Mouse (Mus musculus) bone marrow, adult 2 months (tissue): ENCODE measurements around the gene Sun2.

Experiments used
- CTCF ChIP-seq: fragments of 200-500 bp; IDR thresholded peaks from 2 replicates; pipeline ENCODE4 v1.5.1; 2011; ENCODE audit warnings: low read length, control low read depth; ENCODE audit not compliant: control insufficient read depth, insufficient read depth
- POLR2A ChIP-seq: fragments of 200-500 bp; IDR thresholded peaks from 2 replicates; pipeline ENCODE4 v1.6.1; 2011; ENCODE audit warnings: low read depth, mild to moderate bottlenecking, control low read depth, low read length, borderline replicate concordance; ENCODE audit not compliant: control insufficient read depth

- no peak for TF ChIP-seq CTCF
- no peak for TF ChIP-seq POLR2A
Observed at GRCm38 (mm10) chr15:79683707-79684465, 58.5 kb downstream of the Sun2 start.
